Comparison of ENCODE assay signal across 16 mouse cellular contexts in genomic region chr15:82984574-82984973, GRCm38 (mm10). TPM values are rescaled to one million over a fixed set of nuclear protein-coding genes. Genes with fewer than 3 reads are reported as not detected.
DNase-seq lines count a peak whose midpoint lies in the region; ATAC-seq and TF ChIP-seq lines count a peak whose summit lies in the region.
"Had no signal": no experiment of that assay in that cellular context is flagged by ENCODE, and none has a peak within 500 bp of the region (broad histone marks: within the 10 kb centered on the region; RNA-seq: fewer than 3 reads in every experiment).

No protein-coding gene starts in this region.

- H3K4me3 ChIP-seq in intestine, embryonic 15.5 days (replicated peaks): no peak overlapping the region
- no peak overlapping the region for H3K4me3 ChIP-seq in intestine, embryonic 16.5 days (ENCODE audit: low read length)
- H3K4me3 ChIP-seq in forebrain, embryonic 14.5 days (ENCODE audit: low read depth, low read length): no peak overlapping the region
- H3K4me3 ChIP-seq in limb, embryonic 14.5 days (replicated peaks; ENCODE audit: low read length): no peak overlapping the region
- H3K4me3 ChIP-seq in neural tube, embryonic 14.5 days (ENCODE audit: low read depth, low read length): no peak overlapping the region
- H3K4me3 ChIP-seq: heart, embryonic 15.5 days had no signal

- no peak overlapping the region for H3K9ac ChIP-seq in intestine, embryonic 15.5 days
- H3K9ac ChIP-seq in intestine, embryonic 16.5 days (ENCODE audit: low read depth, low read length): no peak overlapping the region
- peak overlapping the region; percentile 32; the same call in 1 of the 2 replicates for H3K9ac ChIP-seq in forebrain, embryonic 14.5 days (ENCODE audit: low read length)
- H3K9ac ChIP-seq in limb, embryonic 14.5 days (ENCODE audit: low read depth, low read length, severe bottlenecking): no peak overlapping the region
- H3K9ac ChIP-seq in neural tube, embryonic 14.5 days (replicated peaks; ENCODE audit: low read depth, low read length): no peak overlapping the region
- H3K9ac ChIP-seq: heart, embryonic 15.5 days had no signal

- ATAC-seq in intestine, embryonic 15.5 days: no peak
- no peak for ATAC-seq in intestine, embryonic 16.5 days
- no peak for ATAC-seq in forebrain, embryonic 14.5 days
- no peak for ATAC-seq in limb, embryonic 14.5 days (ENCODE audit: low FRiP score, low read depth)
- no peak for ATAC-seq in neural tube, embryonic 14.5 days (ENCODE audit: low read depth)

- 0 out of 2 replicates have a peak overlapping the region, but pooled peaks have one; percentile 8 for H3K27ac ChIP-seq in intestine, embryonic 15.5 days
- no peak overlapping the region for H3K27ac ChIP-seq in intestine, embryonic 16.5 days (ENCODE audit: low read length)
- peak overlapping the region; percentile 92 for H3K27ac ChIP-seq in forebrain, embryonic 14.5 days (ENCODE audit: low read depth, low read length)
- peak overlapping the region; percentile 2; the same call in 1 of the 2 replicates for H3K27ac ChIP-seq in limb, embryonic 14.5 days (replicated peaks; ENCODE audit: low read depth, low read length)
- peak overlapping the region; percentile 80 for H3K27ac ChIP-seq in neural tube, embryonic 14.5 days (ENCODE audit: low read depth, low read length)
- H3K27ac ChIP-seq: heart, embryonic 15.5 days had no signal

- peaks cover 8% of the 10 kb centered on the region; the same call in 1 of the 2 replicates for H3K27me3 ChIP-seq in intestine, embryonic 15.5 days (replicated peaks)
- H3K27me3 ChIP-seq in intestine, embryonic 16.5 days (replicated peaks; ENCODE audit: control insufficient read depth, insufficient read depth, low read length): peaks cover 2% of the 10 kb centered on the region; the same call in 1 of the 2 replicates
- H3K27me3 ChIP-seq in forebrain, embryonic 14.5 days (replicated peaks; ENCODE audit: control insufficient read depth, insufficient read depth, low read length): peaks cover 5% of the 10 kb centered on the region; the same call in 1 of the 2 replicates
- no peaks in the 10 kb centered on the region for H3K27me3 ChIP-seq in limb, embryonic 14.5 days (ENCODE audit: control insufficient read depth, insufficient read depth, low read length)
- H3K27me3 ChIP-seq in neural tube, embryonic 14.5 days (ENCODE audit: control insufficient read depth, insufficient read depth, low read length): peaks cover 5% of the 10 kb centered on the region; the same call in 1 of the 2 replicates

- WGBS in intestine, embryonic 15.5 days: 59% methylated on average over 7 of the region's 7 CpGs
- 65% methylated on average over 7 of the region's 7 CpGs for WGBS in intestine, embryonic 16.5 days
- 43% methylated on average over 7 of the region's 7 CpGs for WGBS in forebrain, embryonic 14.5 days
- WGBS in limb, embryonic 14.5 days: 12% methylated on average over 7 of the region's 7 CpGs
- 51% methylated on average over 7 of the region's 7 CpGs for WGBS in neural tube, embryonic 14.5 days

- no peak for TF ChIP-seq POLR2A in limb, embryonic 14.5 days (IDR thresholded peaks at IDR 0.05; ENCODE audit: borderline replicate concordance, extremely low read depth, insufficient read depth, insufficient read length)

- H3K4me1 ChIP-seq in intestine, embryonic 15.5 days (replicated peaks): peaks cover 33% of the 10 kb centered on the region
- H3K4me1 ChIP-seq in intestine, embryonic 16.5 days (ENCODE audit: control insufficient read depth, insufficient read depth, low read length): peaks cover 32% of the 10 kb centered on the region
- peaks cover 64% of the 10 kb centered on the region for H3K4me1 ChIP-seq in forebrain, embryonic 14.5 days (ENCODE audit: control insufficient read depth, insufficient read depth, low read length)
- peaks cover 65% of the 10 kb centered on the region for H3K4me1 ChIP-seq in limb, embryonic 14.5 days (ENCODE audit: control insufficient read depth, insufficient read depth, low read length)
- H3K4me1 ChIP-seq in neural tube, embryonic 14.5 days (ENCODE audit: control insufficient read depth, insufficient read depth, low read length): peaks cover 64% of the 10 kb centered on the region

- no peaks in the 10 kb centered on the region for H3K36me3 ChIP-seq in intestine, embryonic 15.5 days
- no peaks in the 10 kb centered on the region for H3K36me3 ChIP-seq in intestine, embryonic 16.5 days (ENCODE audit: control insufficient read depth, insufficient read depth, low read length)
- no peaks in the 10 kb centered on the region for H3K36me3 ChIP-seq in forebrain, embryonic 14.5 days (ENCODE audit: control insufficient read depth, insufficient read depth, low read length)
- no peaks in the 10 kb centered on the region for H3K36me3 ChIP-seq in limb, embryonic 14.5 days (ENCODE audit: control insufficient read depth, insufficient read depth, low read length)
- no peaks in the 10 kb centered on the region for H3K36me3 ChIP-seq in neural tube, embryonic 14.5 days (ENCODE audit: control insufficient read depth, insufficient read depth, low read length)
- H3K36me3 ChIP-seq: G1E; heart, embryonic 15.5 days had no signal

- no peak overlapping the region for H3K4me2 ChIP-seq in intestine, embryonic 15.5 days (replicated peaks)
- H3K4me2 ChIP-seq in intestine, embryonic 16.5 days (ENCODE audit: low read depth, low read length): no peak overlapping the region
- H3K4me2 ChIP-seq in forebrain, embryonic 14.5 days (ENCODE audit: low read length): peak overlapping the region; percentile 49; the same call in 1 of the 2 replicates
- H3K4me2 ChIP-seq in limb, embryonic 14.5 days (replicated peaks; ENCODE audit: low read depth, low read length, severe bottlenecking): peak overlapping the region; percentile 23
- H3K4me2 ChIP-seq in neural tube, embryonic 14.5 days (ENCODE audit: low read depth, low read length): peak overlapping the region; percentile 41; the same call in 1 of the 2 replicates

- DNase-seq in forebrain, embryonic 14.5 days (ENCODE audit: low spot score): no peak
- peak; percentile 59 for DNase-seq in limb, embryonic 14.5 days (ENCODE audit: low spot score)
- no peak for DNase-seq in left cerebral cortex, postnatal 10 days (ENCODE audit: extremely low spot score in 1 of 2, low spot score in 2 of 2)
- DNase-seq in thymus, adult 18-20 months: no peak
- DNase-seq in heart, adult 9 months (ENCODE audit: low spot score in 2 of 2): no peak
- DNase-seq: adrenal gland, postnatal 36 days; gastrocnemius, postnatal 36 days; kidney, postnatal 36 days; lung, adult 18-20 months; right cerebral cortex, adult 18-20 months; thymus, adult 2 months had no signal

- no peaks in the 10 kb centered on the region for H3K9me3 ChIP-seq in intestine, embryonic 15.5 days
- H3K9me3 ChIP-seq in intestine, embryonic 16.5 days (ENCODE audit: control insufficient read depth, low read length): no peaks in the 10 kb centered on the region
- no peaks in the 10 kb centered on the region for H3K9me3 ChIP-seq in forebrain, embryonic 14.5 days (replicated peaks; ENCODE audit: control insufficient read depth, low read length)
- no peaks in the 10 kb centered on the region for H3K9me3 ChIP-seq in limb, embryonic 14.5 days (ENCODE audit: control insufficient read depth, low read length)
- no peaks in the 10 kb centered on the region for H3K9me3 ChIP-seq in neural tube, embryonic 14.5 days (ENCODE audit: control insufficient read depth, low read length)
- H3K9me3 ChIP-seq: G1E; heart, embryonic 15.5 days had no signal

- intact Hi-C loops in left cerebral cortex, postnatal 10 days (cut with DNase I): no loop called here

RNA-seq across cellular contexts. Expression of gene Tcf20, which starts 3.1 kb away (rescaled TPM):
- polyA plus RNA-seq in intestine, embryonic 15.5 days (2015; fragmentation: Nextera tagmentation; extraction: Ambion mirVana): 7.0 and 7.7 TPM in 2 replicates
- 5.1 and 5.5 TPM in 2 replicates for polyA plus RNA-seq in intestine, embryonic 16.5 days (2015; fragmentation: Nextera tagmentation; extraction: Ambion mirVana)
- polyA plus RNA-seq in forebrain, embryonic 14.5 days (2014; fragmentation: Nextera tagmentation; extraction: Ambion mirVana): 17.1 and 17.4 TPM in 2 replicates
- polyA plus RNA-seq in limb, embryonic 14.5 days (2012; rRNA removed): 28.9 and 29.2 TPM in 2 replicates
- polyA plus RNA-seq in limb, embryonic 14.5 days (2014; fragmentation: Nextera tagmentation; extraction: Ambion mirVana): 14.6 and 16.3 TPM in 2 replicates
- 15.4 and 16.3 TPM in 2 replicates for polyA plus RNA-seq in neural tube, embryonic 14.5 days (2014; fragmentation: Nextera tagmentation; extraction: Ambion mirVana)
- total RNA-seq in left cerebral cortex, postnatal 10 days (2021): 100 to 1,000 TPM; 123 to 128 TPM

RNA-seq across cellular contexts. Expression of gene Nfam1, which starts 48.5 kb away (rescaled TPM):
- polyA plus RNA-seq in intestine, embryonic 15.5 days (2015; fragmentation: Nextera tagmentation; extraction: Ambion mirVana): 3.7 and 3.8 TPM in 2 replicates
- 3.1 and 3.6 TPM in 2 replicates for polyA plus RNA-seq in intestine, embryonic 16.5 days (2015; fragmentation: Nextera tagmentation; extraction: Ambion mirVana)
- polyA plus RNA-seq in forebrain, embryonic 14.5 days (2014; fragmentation: Nextera tagmentation; extraction: Ambion mirVana): 1.2 and 2.0 TPM in 2 replicates
- 4.0 and 4.5 TPM in 2 replicates for polyA plus RNA-seq in limb, embryonic 14.5 days (2012; rRNA removed)
- 3.5 and 4.3 TPM in 2 replicates for polyA plus RNA-seq in limb, embryonic 14.5 days (2014; fragmentation: Nextera tagmentation; extraction: Ambion mirVana)
- polyA plus RNA-seq in neural tube, embryonic 14.5 days (2014; fragmentation: Nextera tagmentation; extraction: Ambion mirVana): 0.31 and 1.8 TPM in 2 replicates
- total RNA-seq in left cerebral cortex, postnatal 10 days (2021): 1 to 10 TPM; 2.6 to 2.7 TPM

Comparison
In these comparisons a context has a peak if more than half of its experiments do, and no peak if none do; other contexts are left out.
1. H3K4me2 ChIP-seq: peak in forebrain, embryonic 14.5 days (single experiment), limb, embryonic 14.5 days (single experiment) and neural tube, embryonic 14.5 days (single experiment); none in intestine, embryonic 15.5 days (single experiment) and intestine, embryonic 16.5 days (single experiment).